Mouse (Mus musculus) spleen, adult 12 weeks (tissue): ENCODE measurements around the gene Arhgef3.

ENCODE experiments used
- DNase-seq: peaks from one replicate; pipeline ENCODE4 v3.0.0; 2022; ENCODE audit warnings: low spot score

The Arhgef3 gene

GRCm38 (mm10) chr14:27347224-27347623 is 232.5 kb downstream of the Arhgef3 start:
- DNase-seq: no peak

GRCm38 (mm10) chr14:27347666-27348065 is 233.0 kb downstream of the Arhgef3 start:
- no peak for DNase-seq

GRCm38 (mm10) chr14:27348088-27348487 is 233.4 kb downstream of the Arhgef3 start:
- DNase-seq: no peak

GRCm38 (mm10) chr14:27348656-27349055 is 234.0 kb downstream of the Arhgef3 start:
- no peak for DNase-seq

- DNase-seq: no peak
Observed at GRCm38 (mm10) chr14:27349120-27349519, 234.4 kb downstream of the Arhgef3 start.

- DNase-seq: no peak
Observed at GRCm38 (mm10) chr14:27349828-27350729, 235.4 kb downstream of the Arhgef3 start.

- DNase-seq: no peak
Observed at GRCm38 (mm10) chr14:27351051-27351475, 236.4 kb downstream of the Arhgef3 start.

GRCm38 (mm10) chr14:27351476-27352079 is 236.9 kb downstream of the Arhgef3 start:
- peak; percentile 38 for DNase-seq

- DNase-seq: no peak
Observed at GRCm38 (mm10) chr14:27352470-27352869, 237.8 kb downstream of the Arhgef3 start.

- DNase-seq: no peak
Observed at GRCm38 (mm10) chr14:27355151-27355550, 240.5 kb downstream of the Arhgef3 start.

- DNase-seq: no peak
Observed at GRCm38 (mm10) chr14:27355937-27356336, 241.2 kb downstream of the Arhgef3 start.

GRCm38 (mm10) chr14:27357139-27357538 is 242.4 kb downstream of the Arhgef3 start:
- DNase-seq: no peak

GRCm38 (mm10) chr14:27358202-27358601 is 243.5 kb downstream of the Arhgef3 start:
- no peak for DNase-seq

GRCm38 (mm10) chr14:27360849-27361248 is 246.2 kb downstream of the Arhgef3 start:
- no peak for DNase-seq

GRCm38 (mm10) chr14:27361514-27361913 is 246.8 kb downstream of the Arhgef3 start:
- no peak for DNase-seq

GRCm38 (mm10) chr14:27364668-27365257 is 250.1 kb downstream of the Arhgef3 start:
- no peak for DNase-seq

GRCm38 (mm10) chr14:27367117-27367711 is 252.5 kb downstream of the Arhgef3 start:
- no peak for DNase-seq

- no peak for DNase-seq
Observed at GRCm38 (mm10) chr14:27368619-27369018, 253.9 kb downstream of the Arhgef3 start.

GRCm38 (mm10) chr14:27369503-27369902 is 254.8 kb downstream of the Arhgef3 start:
- DNase-seq: no peak

GRCm38 (mm10) chr14:27371669-27372076 is 257.0 kb downstream of the Arhgef3 start:
- DNase-seq: no peak

GRCm38 (mm10) chr14:27373498-27373897 is 258.8 kb downstream of the Arhgef3 start:
- DNase-seq: no peak

- DNase-seq: no peak
Observed at GRCm38 (mm10) chr14:27376115-27376648, 261.5 kb downstream of the Arhgef3 start.
